Mouse (Mus musculus) liver, embryonic 14.5 days (tissue): ENCODE measurements around the gene Adprh. TPM values are rescaled to one million over a fixed set of nuclear protein-coding genes. Genes with fewer than 3 reads are reported as not detected.

Source experiments
- ATAC-seq: fragments of 200-750 bp; cut with Nextera tagmentation; 2 replicates; pipeline ENCODE4 v1.8.0; 2017; ENCODE audit warnings: moderate number of reproducible peaks, mild to moderate bottlenecking, moderate library complexity; ENCODE audit not compliant: insufficient read depth
- DNase-seq, 3 experiments: peaks; one replicate each; pipeline ENCODE4 v3.0.0-alpha.2; 2012 to 2013; ENCODE audit warnings: low read depth in 3 of 3, low spot score in 3 of 3
- H3K27ac ChIP-seq: fragments of 300-500 bp; sonication (generic); 2 replicates; pipeline ENCODE4 v1.5.1; 2014; ENCODE audit warnings: moderate library complexity, mild to moderate bottlenecking, control low read depth, inconsistent platforms
- H3K27me3 ChIP-seq: fragments of 300-500 bp; sonication (generic); 2 replicates; pipeline ENCODE4 v1.6.1; 2014; ENCODE audit warnings: mild to moderate bottlenecking, low read length, moderate library complexity; ENCODE audit not compliant: control insufficient read depth, insufficient read depth
- H3K36me3 ChIP-seq: fragments of 300-500 bp; sonication (generic); replicated peaks from 2 replicates; pipeline ENCODE4 v1.6.1; 2014; ENCODE audit warnings: low read depth; ENCODE audit not compliant: control insufficient read depth, insufficient read depth
- H3K4me1 ChIP-seq, 2 experiments: fragments of 200-500 bp in 1 of 2; fragments of 300-500 bp in 1 of 2; sonication (generic) in 1 of 2; replicated peaks; 2 replicates each; pipeline ENCODE4 v1.6.1; 2012 to 2014; ENCODE audit warnings: antibody characterized with exemption in 1 of 2, inconsistent platforms in 1 of 2, low read length in 1 of 2; ENCODE audit not compliant: control insufficient read depth in 2 of 2, insufficient read depth in 2 of 2
- H3K4me2 ChIP-seq: fragments of 300-500 bp; sonication (generic); 2 replicates; pipeline ENCODE4 v1.6.1; 2014; ENCODE audit warnings: low read depth, mild to moderate bottlenecking, control low read depth, moderate library complexity
- H3K4me3 ChIP-seq, 2 experiments: fragments of 200-500 bp in 1 of 2; fragments of 300-500 bp in 1 of 2; sonication (generic) in 1 of 2; 2 replicates each; pipeline ENCODE4 v1.5.1; 2012 to 2014; ENCODE audit warnings: low read depth in 2 of 2, low read length in 2 of 2, mild to moderate bottlenecking in 2 of 2, control low read depth in 1 of 2, inconsistent platforms in 1 of 2, moderate library complexity in 1 of 2; ENCODE audit not compliant: insufficient read depth in 1 of 2
- H3K9ac ChIP-seq: fragments of 300-500 bp; sonication (generic); replicated peaks from 2 replicates; pipeline ENCODE4 v1.6.1; 2014; ENCODE audit warnings: mild to moderate bottlenecking, control low read depth, moderate library complexity
- H3K9me3 ChIP-seq: fragments of 300-500 bp; sonication (generic); 2 replicates; pipeline ENCODE4 v1.6.1; 2016; ENCODE audit warnings: low read length, mixed read lengths; ENCODE audit not compliant: control insufficient read depth
- CTCF ChIP-seq: IDR thresholded peaks from 2 replicates; pipeline ENCODE4 v1.5.1; 2016; ENCODE audit warnings: antibody characterized with exemption, low read depth, control low read depth
- EP300 ChIP-seq: IDR thresholded peaks from 2 replicates; pipeline ENCODE4 v1.6.1; 2016; ENCODE audit warnings: antibody characterized with exemption, low read depth
- WGBS: fragments of 180-500 bp; shearing (Covaris S2); extraction: QIAGEN DNeasy Blood & Tissue Kit; methylation state at CpG from one replicate; pipeline ENCODE4 v1.1.7; 2014; ENCODE audit not compliant: insufficient replicate concordance; 5-methylcytosine and 5-hydroxymethylcytosine counted together
- polyA plus RNA-seq, 2 experiments: library from polyadenylated mRNA; depleted of rRNA in 1 of 2; stranded (reverse) in 1 of 2; unstranded in 1 of 2; fragments of >200 nt; fragmentation: Nextera tagmentation in 1 of 2; extraction: Ambion mirVana in 1 of 2; gene quantifications; 2 replicates each; pipeline versions ENCODE4 v1.2.1 to v1.2.3; 2012 to 2014

Gene Adprh
- polyA plus RNA-seq, 2 experiments: 15.2 to 23.7 TPM

DNA sequence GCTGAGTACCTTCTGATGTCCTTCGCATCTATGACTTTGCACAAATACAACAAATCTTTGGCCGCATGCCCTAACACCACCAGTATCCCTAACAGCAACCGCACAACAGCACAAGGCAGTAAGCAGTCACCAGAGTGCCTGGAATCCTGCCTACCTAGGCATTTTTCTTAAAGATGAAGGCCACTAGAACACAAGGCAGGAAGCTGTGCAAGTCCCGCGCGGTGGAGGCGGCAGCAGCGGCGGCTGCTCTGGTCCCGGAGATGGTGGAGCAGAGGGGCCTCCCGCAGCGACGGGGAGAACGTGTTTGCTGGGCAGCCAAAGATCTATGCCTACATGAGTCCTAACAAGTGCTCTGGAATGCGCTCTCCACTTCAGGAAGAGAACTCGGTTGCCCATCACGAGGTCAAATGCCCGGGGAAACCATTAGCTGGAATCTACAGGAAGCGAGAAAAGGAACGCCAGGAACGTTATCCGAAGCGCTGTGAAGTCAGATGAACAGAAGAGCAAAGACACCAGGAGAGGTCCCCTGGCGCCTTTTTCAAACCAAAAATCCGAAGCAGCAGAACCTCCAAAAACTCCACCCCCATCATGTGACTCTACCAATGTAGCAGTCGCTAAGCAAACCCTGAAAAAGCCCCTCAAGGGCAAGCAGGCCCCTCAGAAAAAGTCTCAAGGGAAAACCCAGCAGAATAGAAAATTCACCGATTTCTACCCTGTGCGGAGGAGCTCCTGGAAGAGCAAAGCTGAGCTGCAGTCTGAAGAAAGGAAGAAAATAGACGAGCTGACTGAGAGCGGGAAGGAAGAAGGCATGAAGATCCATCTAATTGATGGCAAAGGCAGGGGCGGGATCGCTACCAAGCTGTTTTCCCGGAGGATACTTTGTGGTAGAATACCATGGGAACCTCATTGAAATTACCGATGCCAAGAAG is 24.1 kb upstream of the Adprh start:
- no peak for DNase-seq

DNA sequence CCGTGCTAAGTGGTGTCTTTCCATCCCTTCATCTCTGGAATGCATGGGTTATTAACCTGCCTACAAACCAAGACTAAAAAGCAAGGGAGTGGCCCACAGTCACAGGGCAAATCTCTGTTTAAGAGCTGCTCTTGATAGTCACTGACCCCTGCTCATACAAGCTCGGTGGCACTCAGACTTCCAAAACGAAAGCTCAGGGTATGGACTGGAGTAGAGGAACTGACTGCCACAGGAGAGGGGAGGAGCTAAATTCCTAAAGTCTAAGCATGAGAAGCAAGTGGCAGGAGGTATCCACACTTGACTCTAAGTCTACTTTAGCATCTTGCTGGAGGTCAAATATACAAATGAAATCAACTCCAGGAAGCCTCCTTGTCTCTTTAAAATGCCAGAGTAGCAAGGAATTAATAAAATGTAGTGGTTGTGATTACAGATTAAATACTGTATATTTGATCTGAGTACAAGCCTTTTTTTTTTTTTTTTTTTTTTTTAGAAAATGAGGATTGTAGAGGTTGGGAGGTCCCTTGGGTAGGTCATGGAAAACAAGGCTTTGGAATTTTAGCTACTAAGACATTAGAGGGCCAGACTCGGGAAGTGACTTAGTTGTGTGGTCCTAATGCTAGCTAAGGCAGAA is 23.3 kb upstream of the Adprh start:
- H3K36me3 ChIP-seq: no peaks in the 10 kb centered on the region
- H3K4me1 ChIP-seq: peaks cover 23 to 32% of the 10 kb centered on the region in 2 experiments
- WGBS: 42% methylated on average over 4 of the region's 4 CpGs
- H3K27me3 ChIP-seq: no peaks in the 10 kb centered on the region
- peak overlapping the region; percentile 85 for H3K4me2 ChIP-seq
- no peaks in the 10 kb centered on the region for H3K9me3 ChIP-seq
- peak overlapping the region; percentile 53 for H3K9ac ChIP-seq
- TF ChIP-seq CTCF (no peak), EP300 (no peak)
- peak overlapping the region; percentile 51 to 52; a peak in 3 of 4 replicates for H3K4me3 ChIP-seq
- DNase-seq: no peak
- no peak overlapping the region for H3K27ac ChIP-seq
- no peak for ATAC-seq

More for the DNA sequence above, 24.1 kb upstream of the Adprh start:
- Histone ChIP-seq H3K9me3 (no peaks in the 10 kb centered on the region), H3K27me3 (no peaks in the 10 kb centered on the region), H3K4me2 (peak overlapping the region; percentile 85), H3K4me3 (peak overlapping the region; percentile 51 to 52), H3K9ac (peak overlapping the region; percentile 53), H3K4me1 (peaks cover 29 to 38% of the 10 kb centered on the region in 2 experiments), H3K36me3 (no peaks in the 10 kb centered on the region), H3K27ac (no peak overlapping the region)
- TF ChIP-seq CTCF: no peak
- no peak for TF ChIP-seq EP300
- peak; percentile 42; the same call in 1 of the 2 replicates for ATAC-seq
- WGBS: 9% methylated on average over 34 of the region's 34 CpGs

DNA sequence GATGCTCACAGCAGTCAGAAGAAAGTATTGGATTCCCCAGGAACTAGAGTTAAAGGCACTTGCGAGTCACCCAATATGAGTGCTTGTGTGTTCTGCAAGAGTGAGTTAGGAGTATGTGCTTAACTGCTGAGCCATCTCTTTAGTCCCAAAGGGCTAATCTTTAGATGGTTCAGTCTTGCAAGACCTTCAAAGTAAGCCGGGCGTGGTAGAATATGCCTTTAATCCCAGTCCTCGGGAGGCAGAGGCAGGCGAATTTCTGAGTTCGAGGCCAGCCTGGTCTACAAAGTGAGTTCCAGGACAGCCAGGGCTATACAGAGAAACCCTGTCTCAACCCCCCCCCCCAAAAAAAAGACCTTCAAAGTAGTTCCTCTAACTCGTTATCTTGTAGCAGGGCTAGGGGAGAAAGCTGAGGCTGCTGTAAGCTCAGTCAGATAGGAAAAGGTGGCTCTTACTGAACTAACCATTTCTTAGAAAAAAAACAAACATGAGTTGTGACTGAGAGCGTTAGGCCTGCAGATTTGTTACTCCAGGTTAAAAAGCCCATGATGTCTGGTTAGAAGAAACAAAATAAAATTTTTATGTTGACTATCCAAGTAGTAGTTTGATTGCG is 22.3 kb upstream of the Adprh start:
- H3K9ac ChIP-seq: no peak overlapping the region
- no peak overlapping the region for H3K27ac ChIP-seq
- H3K9me3 ChIP-seq: no peaks in the 10 kb centered on the region
- ATAC-seq (no peak), DNase-seq (no peak)
- no peak for TF ChIP-seq CTCF
- TF ChIP-seq EP300: no peak
- peaks cover 21 to 28% of the 10 kb centered on the region in 2 experiments for H3K4me1 ChIP-seq
- no peaks in the 10 kb centered on the region for H3K27me3 ChIP-seq
- no peak overlapping the region for H3K4me3 ChIP-seq
- H3K4me2 ChIP-seq: no peak overlapping the region
- WGBS: 59% methylated on average over 9 of the region's 9 CpGs
- no peaks in the 10 kb centered on the region for H3K36me3 ChIP-seq

DNA sequence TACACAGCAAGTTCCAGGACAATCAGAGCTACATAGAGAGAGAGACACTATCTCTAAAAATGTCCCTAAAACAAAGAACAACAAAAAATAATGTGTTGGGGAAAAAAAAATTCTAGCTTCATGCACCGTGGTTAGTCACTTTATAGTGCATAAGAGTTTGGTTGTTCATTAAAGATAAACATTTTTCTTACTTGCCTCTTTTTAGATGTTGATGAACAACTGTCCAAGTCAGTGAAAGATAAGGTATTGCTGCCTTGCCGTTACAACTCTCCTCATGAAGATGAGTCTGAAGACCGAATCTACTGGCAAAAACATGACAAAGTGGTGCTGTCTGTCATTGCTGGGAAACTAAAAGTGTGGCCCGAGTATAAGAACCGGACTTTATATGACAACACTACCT is 21.2 kb upstream of the Adprh start:
- no peak overlapping the region for H3K27ac ChIP-seq
- H3K9me3 ChIP-seq: no peaks in the 10 kb centered on the region
- DNase-seq: no peak
- no peaks in the 10 kb centered on the region for H3K36me3 ChIP-seq
- no peak for TF ChIP-seq CTCF
- TF ChIP-seq EP300: peak; percentile 35; the same call in 1 of the 2 replicates
- peaks cover 21 to 31% of the 10 kb centered on the region in 2 experiments for H3K4me1 ChIP-seq
- no peaks in the 10 kb centered on the region for H3K27me3 ChIP-seq
- WGBS: 34% methylated on average over 5 of the region's 5 CpGs
- no peak overlapping the region for H3K4me2 ChIP-seq
- H3K9ac ChIP-seq: no peak overlapping the region
- H3K4me3 ChIP-seq: no peak overlapping the region
- no peak for ATAC-seq

DNA sequence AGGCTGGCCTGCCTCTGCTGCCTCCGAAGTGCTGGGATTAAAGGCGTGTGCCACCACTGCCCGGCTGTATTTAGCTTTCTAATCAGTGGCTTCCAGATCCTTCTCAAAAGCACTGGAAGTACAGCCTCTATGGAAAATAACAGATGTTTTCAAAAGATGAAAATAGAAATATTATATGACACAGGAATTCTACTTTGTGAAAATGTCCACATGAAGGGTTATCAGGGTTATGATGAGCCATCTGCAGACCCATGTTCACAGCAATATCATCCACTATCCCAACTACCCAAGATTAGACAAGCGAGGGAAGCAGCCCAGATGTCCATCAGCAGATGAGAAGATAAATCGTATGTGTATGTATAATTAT is 20.0 kb upstream of the Adprh start:
- TF ChIP-seq EP300 (peak; percentile 51), CTCF (no peak)
- 29% methylated on average over 5 of the region's 5 CpGs for WGBS
- ATAC-seq (peak; percentile 64; the same call in 1 of the 2 replicates), DNase-seq (no peak)
- Histone ChIP-seq H3K27me3 (no peaks in the 10 kb centered on the region), H3K36me3 (no peaks in the 10 kb centered on the region), H3K4me1 (peaks cover 25 to 38% of the 10 kb centered on the region in 2 experiments), H3K9me3 (no peaks in the 10 kb centered on the region), H3K4me2 (no peak overlapping the region), H3K4me3 (no peak overlapping the region), H3K9ac (no peak overlapping the region), H3K27ac (no peak overlapping the region)
